Mouse (Mus musculus): ENCODE measurements at regions not wholly inside any gene's neighbourhood (a gene's known extent, or its start where the extent isn't known, plus 50 kb on each side); places are given as distances from the start of the nearest gene placed in this dataset.

GRCm38 (mm10) chr9:47432715-47433114 lies 97.3 kb upstream of the Cadm1 start:
- Histone ChIP-seq H3K4me1 (ENCODE audit: control insufficient read depth, insufficient read depth, insufficient read length, low read length) (no peaks in the 10 kb centered on the region), H3K4me3 (ENCODE audit: insufficient read depth, low read depth, low read length) (no peak overlapping the region), H3K27ac (replicated peaks; ENCODE audit: low read depth, low read length) (no peak overlapping the region; the same call in 1 of the 2 replicates)

DNA sequence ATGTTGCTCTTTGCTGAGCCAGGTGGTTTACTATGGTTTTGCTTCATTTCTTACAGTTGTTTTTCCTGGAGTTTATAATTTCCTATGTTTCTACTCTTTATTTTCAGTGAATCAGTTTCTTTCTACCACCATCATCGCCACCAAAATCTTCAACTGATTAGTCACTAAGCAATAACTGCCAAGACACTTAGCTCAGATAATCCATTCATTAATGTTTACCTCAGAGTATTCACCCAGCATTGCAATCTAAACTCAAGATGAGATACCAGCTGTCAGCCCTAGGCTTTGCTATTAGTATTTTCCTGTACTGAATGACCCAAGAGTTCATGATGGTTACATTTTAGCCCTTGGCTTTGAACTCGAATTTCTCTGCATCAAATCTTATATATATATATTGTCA lies 96.8 kb upstream of the Cadm1 start:
- Histone ChIP-seq H3K4me3 (ENCODE audit: insufficient read depth, low read depth, low read length) (no peak overlapping the region), H3K27ac (replicated peaks; ENCODE audit: low read depth, low read length) (no peak overlapping the region), H3K4me1 (ENCODE audit: control insufficient read depth, insufficient read depth, insufficient read length, low read length) (no peaks in the 10 kb centered on the region)

DNA sequence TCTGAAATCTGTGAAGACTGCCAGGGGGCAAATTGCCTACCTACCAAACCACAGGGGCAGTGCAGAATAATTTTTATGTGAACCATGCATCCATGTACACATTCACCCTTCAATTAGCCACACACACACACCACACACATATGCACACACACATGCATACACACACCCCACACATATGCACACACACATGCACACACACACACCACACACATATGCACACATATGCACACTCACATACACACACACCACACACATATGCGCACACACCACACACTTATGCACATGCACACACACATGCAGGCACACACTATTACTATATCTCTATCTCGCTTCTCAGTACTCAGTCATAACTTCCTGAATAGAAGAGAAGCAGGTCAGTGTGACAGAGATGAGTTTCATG lies 95.9 kb upstream of the Cadm1 start:
- Histone ChIP-seq H3K4me1 (ENCODE audit: control insufficient read depth, insufficient read depth, insufficient read length, low read length) (no peaks in the 10 kb centered on the region), H3K27ac (replicated peaks; ENCODE audit: low read depth, low read length) (no peak overlapping the region), H3K4me3 (ENCODE audit: insufficient read depth, low read depth, low read length) (no peak overlapping the region)

DNA sequence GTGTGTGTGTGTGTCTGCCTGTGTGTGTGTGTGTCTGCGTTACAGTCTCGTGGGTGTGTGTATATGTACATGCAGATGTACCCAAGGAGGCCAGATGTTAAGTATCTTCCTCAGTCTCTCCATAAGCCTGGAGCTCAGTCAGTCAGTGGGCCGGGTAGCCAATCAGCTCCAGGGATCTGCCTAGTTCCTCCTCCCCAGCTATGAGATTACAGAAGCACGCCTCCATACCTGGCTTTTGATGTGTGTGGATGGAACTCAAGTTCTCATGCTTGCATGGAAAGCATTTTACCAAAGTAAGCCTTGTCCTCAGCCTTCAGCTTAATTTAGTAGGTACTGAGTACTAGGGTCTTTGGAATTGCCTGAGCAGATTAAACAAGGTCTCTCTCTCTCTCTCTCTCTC lies 91.0 kb upstream of the Cadm1 start:
- Histone ChIP-seq H3K27ac (replicated peaks; ENCODE audit: low read depth, low read length) (no peak overlapping the region), H3K4me1 (ENCODE audit: control insufficient read depth, insufficient read depth, insufficient read length, low read length) (no peaks in the 10 kb centered on the region), H3K4me3 (ENCODE audit: insufficient read depth, low read depth, low read length) (no peak overlapping the region)

- H3K4me3 ChIP-seq (ENCODE audit: insufficient read depth, low read depth, low read length), result no peak overlapping the region
- H3K4me1 ChIP-seq (ENCODE audit: control insufficient read depth, insufficient read depth, insufficient read length, low read length), result no peaks in the 10 kb centered on the region
- H3K27ac ChIP-seq (replicated peaks; ENCODE audit: low read depth, low read length), result no peak overlapping the region
Observed at GRCm38 (mm10) chr9:47439506-47439905, 90.5 kb upstream of the Cadm1 start.

- no peak overlapping the region for H3K27ac ChIP-seq (replicated peaks; ENCODE audit: low read depth, low read length)
- H3K4me1 ChIP-seq (ENCODE audit: control insufficient read depth, insufficient read depth, insufficient read length, low read length), result no peaks in the 10 kb centered on the region
- H3K4me3 ChIP-seq (ENCODE audit: insufficient read depth, low read depth, low read length), result no peak overlapping the region
Observed at GRCm38 (mm10) chr9:47440128-47440527, 89.8 kb upstream of the Cadm1 start.

DNA sequence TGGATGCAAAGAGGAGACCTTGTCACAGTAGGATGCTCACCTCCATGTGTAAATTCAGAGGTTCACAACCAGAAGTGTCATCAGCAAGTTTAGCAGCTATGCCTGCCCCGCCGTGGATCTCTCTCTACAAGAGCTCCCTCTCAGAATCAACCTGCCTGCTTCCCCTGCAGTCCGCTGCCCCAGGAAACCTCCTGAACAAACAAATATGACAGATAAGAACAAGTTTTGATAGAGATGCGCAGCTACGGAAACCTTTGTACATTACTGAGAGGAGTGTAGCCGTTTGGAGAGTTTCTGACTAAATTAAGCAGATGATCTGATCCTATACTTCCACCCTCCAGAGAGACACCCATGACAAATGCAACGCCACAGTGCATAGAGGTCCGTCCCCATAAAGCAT lies 88.8 kb upstream of the Cadm1 start:
- Histone ChIP-seq H3K4me3 (ENCODE audit: insufficient read depth, low read depth, low read length) (no peak overlapping the region), H3K4me1 (ENCODE audit: control insufficient read depth, insufficient read depth, insufficient read length, low read length) (no peaks in the 10 kb centered on the region), H3K27ac (replicated peaks; ENCODE audit: low read depth, low read length) (no peak overlapping the region)

DNA sequence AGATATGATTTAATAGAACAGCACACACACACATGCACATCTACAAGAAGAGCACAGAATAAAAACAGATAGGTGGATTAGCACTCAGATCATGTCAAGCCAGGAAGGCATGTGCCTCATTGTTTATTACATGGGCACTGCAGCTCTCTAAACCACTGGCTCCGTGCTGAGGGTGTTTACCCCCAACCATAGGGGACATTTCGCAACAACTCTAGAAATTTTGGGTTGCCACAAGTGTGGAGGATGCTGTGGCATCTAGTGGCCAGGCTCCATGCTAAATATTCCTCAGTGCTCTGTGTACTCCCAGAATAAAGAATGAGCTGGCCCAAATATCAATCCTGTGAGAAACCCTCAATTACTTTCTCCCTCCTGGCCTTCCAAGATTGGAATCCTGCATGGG lies 85.8 kb upstream of the Cadm1 start:
- H3K4me3 ChIP-seq (ENCODE audit: insufficient read depth, low read depth, low read length), result no peak overlapping the region
- H3K4me1 ChIP-seq (ENCODE audit: control insufficient read depth, insufficient read depth, insufficient read length, low read length), result no peaks in the 10 kb centered on the region
- no peak overlapping the region for H3K27ac ChIP-seq (replicated peaks; ENCODE audit: low read depth, low read length)

- Histone ChIP-seq H3K27ac (replicated peaks; ENCODE audit: low read depth, low read length) (no peak overlapping the region), H3K4me3 (ENCODE audit: insufficient read depth, low read depth, low read length) (no peak overlapping the region), H3K4me1 (ENCODE audit: control insufficient read depth, insufficient read depth, insufficient read length, low read length) (no peaks in the 10 kb centered on the region)
Observed at GRCm38 (mm10) chr9:47444752-47445151, 85.2 kb upstream of the Cadm1 start.

DNA sequence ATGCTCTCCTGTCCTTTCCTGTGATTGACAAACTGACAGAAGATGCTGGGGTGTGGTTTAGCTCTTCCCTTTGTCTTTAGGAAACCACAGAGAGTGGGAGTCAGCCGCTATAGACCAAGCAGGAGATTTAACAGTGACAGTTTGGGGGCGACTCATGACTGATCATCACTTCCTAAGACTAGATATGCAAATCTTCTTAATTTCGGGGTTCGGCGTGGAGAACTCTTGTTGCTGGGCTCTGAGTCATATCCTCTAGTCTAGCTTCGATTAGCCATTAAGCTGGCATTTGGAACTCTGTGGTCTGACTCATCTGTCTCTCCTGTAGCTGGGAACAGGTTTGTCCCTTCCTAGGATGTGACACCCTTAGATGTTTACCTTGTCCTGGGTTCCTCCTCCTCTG lies 84.6 kb upstream of the Cadm1 start:
- Histone ChIP-seq H3K4me3 (ENCODE audit: insufficient read depth, low read depth, low read length) (no peak overlapping the region), H3K4me1 (ENCODE audit: control insufficient read depth, insufficient read depth, insufficient read length, low read length) (no peaks in the 10 kb centered on the region), H3K27ac (replicated peaks; ENCODE audit: low read depth, low read length) (no peak overlapping the region)

DNA sequence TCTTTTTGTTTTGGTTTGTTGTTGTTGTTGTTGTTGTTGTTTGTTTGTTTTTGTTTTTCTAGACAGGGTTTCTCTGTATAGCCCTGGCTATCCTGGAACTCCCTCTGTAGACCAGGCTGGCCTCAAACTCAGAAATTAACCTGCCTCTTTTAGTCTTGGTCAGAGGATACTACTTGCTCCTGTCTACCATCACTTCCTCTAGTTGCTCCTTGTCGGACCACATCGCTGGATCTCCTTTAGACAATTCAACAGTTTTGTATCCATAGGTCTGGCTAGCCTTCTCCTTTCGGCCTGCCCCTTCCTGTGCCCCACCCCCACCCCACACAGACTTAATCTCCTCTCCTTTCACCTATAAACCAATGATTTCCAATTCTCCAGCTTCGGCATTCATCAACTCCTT lies 77.2 kb upstream of the Cadm1 start:
- no peak overlapping the region for H3K4me3 ChIP-seq (ENCODE audit: insufficient read depth, low read depth, low read length)
- no peaks in the 10 kb centered on the region for H3K4me1 ChIP-seq (ENCODE audit: control insufficient read depth, insufficient read depth, insufficient read length, low read length)

DNA sequence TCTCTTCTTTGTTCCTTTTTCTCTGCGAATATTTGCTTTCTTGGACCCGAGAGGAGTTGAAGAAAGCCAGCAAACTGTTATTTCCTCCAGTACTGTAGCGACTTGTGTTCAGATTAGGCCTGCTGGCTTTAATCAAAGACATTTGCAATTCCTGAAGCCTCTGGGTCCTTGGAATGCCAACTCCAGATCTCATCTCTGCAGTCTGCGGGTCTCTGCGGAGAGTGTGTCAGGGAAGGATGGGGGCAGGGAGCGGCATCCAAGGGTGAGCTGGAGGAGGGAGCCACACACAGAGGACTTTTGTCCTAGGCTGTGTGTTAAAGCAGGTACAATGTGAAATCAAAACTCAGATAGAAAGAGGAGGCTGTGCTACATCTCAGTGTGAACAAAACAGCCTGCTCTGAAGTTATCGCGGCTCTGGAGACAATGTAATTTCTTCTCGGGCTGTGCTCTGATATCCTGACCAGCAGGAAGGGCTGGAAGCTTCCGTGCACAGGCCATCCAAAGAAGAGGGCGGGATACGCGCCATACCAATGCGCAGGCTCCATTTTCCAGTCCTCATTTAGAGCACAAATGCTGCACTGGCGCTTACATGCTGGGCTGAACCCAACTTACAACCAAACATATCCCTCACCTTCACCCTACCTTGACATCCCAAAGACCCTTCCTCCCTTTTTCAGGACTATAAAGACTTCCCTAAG lies 71.1 kb upstream of the Cadm1 start:
- H3K27ac ChIP-seq (replicated peaks; ENCODE audit: low read depth, low read length), result no peak overlapping the region
- no peak overlapping the region for H3K4me3 ChIP-seq (ENCODE audit: insufficient read depth, low read depth, low read length)

More for the DNA sequence above, 77.2 kb upstream of the Cadm1 start:
- H3K27ac ChIP-seq (replicated peaks; ENCODE audit: low read depth, low read length), result no peak overlapping the region

GRCm38 (mm10) chr9:47459461-47460049 lies 70.4 kb upstream of the Cadm1 start:
- H3K4me3 ChIP-seq (ENCODE audit: insufficient read depth, low read depth, low read length), result no peak overlapping the region
- no peaks in the 10 kb centered on the region for H3K4me1 ChIP-seq (ENCODE audit: control insufficient read depth, insufficient read depth, insufficient read length, low read length)
- no peak overlapping the region for H3K27ac ChIP-seq (replicated peaks; ENCODE audit: low read depth, low read length)

More for the DNA sequence above, 71.1 kb upstream of the Cadm1 start:
- H3K4me1 ChIP-seq (ENCODE audit: control insufficient read depth, insufficient read depth, insufficient read length, low read length), result no peaks in the 10 kb centered on the region

GRCm38 (mm10) chr9:47460241-47460640 lies 69.7 kb upstream of the Cadm1 start:
- no peak overlapping the region for H3K4me3 ChIP-seq (ENCODE audit: insufficient read depth, low read depth, low read length)
- H3K27ac ChIP-seq (replicated peaks; ENCODE audit: low read depth, low read length), result no peak overlapping the region

GRCm38 (mm10) chr9:47461915-47462314 lies 68.1 kb upstream of the Cadm1 start:
- Histone ChIP-seq H3K27ac (replicated peaks; ENCODE audit: low read depth, low read length) (no peak overlapping the region), H3K4me1 (ENCODE audit: control insufficient read depth, insufficient read depth, insufficient read length, low read length) (no peaks in the 10 kb centered on the region), H3K4me3 (ENCODE audit: insufficient read depth, low read depth, low read length) (no peak overlapping the region)

More at GRCm38 (mm10) chr9:47460241-47460640, 69.7 kb upstream of the Cadm1 start:
- H3K4me1 ChIP-seq (ENCODE audit: control insufficient read depth, insufficient read depth, insufficient read length, low read length), result no peaks in the 10 kb centered on the region

- Histone ChIP-seq H3K4me1 (ENCODE audit: control insufficient read depth, insufficient read depth, insufficient read length, low read length) (peaks cover 11% of the 10 kb centered on the region; the same call in 1 of the 2 replicates), H3K27ac (replicated peaks; ENCODE audit: low read depth, low read length) (no peak overlapping the region), H3K4me3 (ENCODE audit: insufficient read depth, low read depth, low read length) (no peak overlapping the region)
Observed at GRCm38 (mm10) chr9:47466767-47467166, 63.2 kb upstream of the Cadm1 start.
